Mouse (Mus musculus) T-cell, adult 66 days (primary cell): Measurements from ENCODE around the gene Celf2. TPM values are rescaled to one million over a fixed set of nuclear protein-coding genes. Genes with fewer than 3 reads are reported as not detected.

Source experiments
- total RNA-seq, 2 experiments: library from RNA; stranded (reverse); gene quantifications; 3 replicates in 1 of 2; 4 replicates in 1 of 2; pipeline ENCODE4 v1.2.4; 2023

Gene Celf2
- 100 to 1,000 TPM; 178 to 198 TPM for total RNA-seq

DNA sequence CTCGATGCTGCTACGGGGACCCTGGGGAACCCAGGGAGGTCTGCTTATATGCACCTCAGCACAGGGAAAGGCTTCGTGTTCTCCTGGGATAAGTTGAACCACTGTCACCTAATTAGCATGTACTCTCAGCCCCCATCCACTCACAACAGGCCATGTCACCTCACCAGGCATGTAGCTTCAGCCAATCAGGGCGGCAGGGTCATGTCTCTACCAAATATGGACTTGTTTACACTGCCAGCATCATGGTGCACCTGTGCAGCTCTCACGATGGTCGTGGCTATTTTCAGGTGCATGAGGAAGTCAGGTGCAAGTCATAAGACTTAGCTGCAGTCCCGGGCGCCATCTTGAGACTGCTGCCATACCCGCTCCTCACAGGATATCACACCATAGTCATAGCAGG is at the start of gene Celf2:
Gene Celf2 (minus strand): TSS at position 101 of the 400 bp plus-strand sequence.

